In genomic region chr3:127837154-127837865, GRCm38 (mm10) we compare ENCODE assay signal across 8 mouse cellular contexts. TPM values are rescaled to one million over a fixed set of nuclear protein-coding genes. Genes with fewer than 3 reads are reported as not detected.
DNase-seq lines count a peak whose midpoint lies in the region; ATAC-seq lines count a peak whose summit lies in the region.

Ap1ar (minus strand) TSS chr3:127837523.

- H3K4me2 ChIP-seq in hindbrain, embryonic 12.5 days (replicated peaks) = peak within 1 kb of the TSS; percentile 70

- peak within 1 kb of the TSS; percentile 93 for H3K27ac ChIP-seq in hindbrain, embryonic 12.5 days

- H3K4me3 ChIP-seq in hindbrain, embryonic 12.5 days = peak within 1 kb of the TSS; percentile 98

- H3K9me3 ChIP-seq in hindbrain, embryonic 12.5 days (replicated peaks) = no peaks in the 10 kb centered on the region

- 0 out of 2 replicates have a peak, but pooled peaks cover 6% of the 10 kb centered on the region for H3K36me3 ChIP-seq in hindbrain, embryonic 12.5 days

- peaks cover 21% of the 10 kb centered on the region for H3K4me1 ChIP-seq in hindbrain, embryonic 12.5 days

- H3K27me3 ChIP-seq in hindbrain, embryonic 12.5 days = no peaks in the 10 kb centered on the region

- under 1% methylated on average over 59 of the region's 89 CpGs for WGBS in hindbrain, embryonic 12.5 days

- peak; percentile 97 for DNase-seq in Muller cell, postnatal 12 days (ENCODE audit: inconsistent ontology term)
- DNase-seq in cerebellum, adult 9-11 months = peak; percentile 95
- peak; percentile 92 to 96 for DNase-seq in frontal cortex, postnatal 10 days (ENCODE audit: low spot score in 2 of 2)
- peak; percentile 97 for DNase-seq in layer of hippocampus, postnatal 14 days (ENCODE audit: low spot score in 2 of 2)
- peak; percentile 97 for DNase-seq in lung, postnatal 14 days
- DNase-seq in retina, adult 2 months (ENCODE audit: low read depth, low spot score) = peak; percentile 86
- peak; percentile 96 to 97 for DNase-seq in thymus, postnatal 36 days

- H3K9ac ChIP-seq in hindbrain, embryonic 12.5 days = peak within 1 kb of the TSS; percentile 94

- peak; percentile 97 for ATAC-seq in hindbrain, embryonic 12.5 days (ENCODE audit: low FRiP score)

RNA-seq across cellular contexts. Expression of gene Ap1ar, which starts in this region (rescaled TPM):
- 80.8 and 83.8 TPM in 2 replicates for polyA plus RNA-seq in hindbrain, embryonic 12.5 days (2016; fragmentation: Nextera tagmentation; extraction: Ambion mirVana)
- total RNA-seq in layer of hippocampus, postnatal 14 days (2021) = 10 to 100 TPM; 67.6 to 68.7 TPM

Comparison
In these comparisons a context has a peak if more than half of its experiments do, and no peak if none do; other contexts are left out.
1. Peak in every context shown above with its lines: DNase-seq, ATAC-seq, H3K4me3 ChIP-seq and H3K27ac ChIP-seq.